Mouse (Mus musculus): ENCODE data around the gene Nkx2-5. TPM values are rescaled to one million over a fixed set of nuclear protein-coding genes. Genes with fewer than 3 reads are reported as not detected.

Gene Nkx2-5
- polyA plus RNA-seq (2015; fragmentation: Nextera tagmentation; extraction: Ambion mirVana) = not detected in 2 replicates

- DNase-seq (ENCODE audit: low spot score) = no peak
Measured at GRCm38 (mm10) chr17:26844909-26845148, at the start of gene Nkx2-5. TSS of gene Nkx2-5 (minus strand) at chr17:26845009.

- DNase-seq (ENCODE audit: low spot score) = peak; percentile 28
Measured at GRCm38 (mm10) chr17:26894342-26894741, 49.5 kb upstream of the Nkx2-5 start.

- DNase-seq (ENCODE audit: low spot score) = no peak
Measured at GRCm38 (mm10) chr17:26893492-26893891, 48.7 kb upstream of the Nkx2-5 start.

- no peak for DNase-seq (ENCODE audit: low spot score)
Measured at GRCm38 (mm10) chr17:26892635-26893375, 48.0 kb upstream of the Nkx2-5 start.

GRCm38 (mm10) chr17:26887926-26888325 is 43.1 kb upstream of the Nkx2-5 start:
- DNase-seq (ENCODE audit: low spot score) = no peak

- peak; percentile 83 for DNase-seq (ENCODE audit: low spot score)
Measured at GRCm38 (mm10) chr17:26886047-26886749, 41.4 kb upstream of the Nkx2-5 start.

- DNase-seq (ENCODE audit: low spot score) = peak; percentile 67
Measured at GRCm38 (mm10) chr17:26884995-26885926, 40.5 kb upstream of the Nkx2-5 start.

GRCm38 (mm10) chr17:26883585-26883984 is 38.8 kb upstream of the Nkx2-5 start:
- no peak for DNase-seq (ENCODE audit: low spot score)

GRCm38 (mm10) chr17:26882706-26883105 is 37.9 kb upstream of the Nkx2-5 start:
- DNase-seq (ENCODE audit: low spot score) = no peak

- no peak for DNase-seq (ENCODE audit: low spot score)
Measured at GRCm38 (mm10) chr17:26879235-26879634, 34.4 kb upstream of the Nkx2-5 start.

- DNase-seq (ENCODE audit: low spot score) = no peak
Measured at GRCm38 (mm10) chr17:26877927-26878326, 33.1 kb upstream of the Nkx2-5 start.

GRCm38 (mm10) chr17:26874542-26874941 is 29.7 kb upstream of the Nkx2-5 start:
- DNase-seq (ENCODE audit: low spot score) = no peak

GRCm38 (mm10) chr17:26873502-26873901 is 28.7 kb upstream of the Nkx2-5 start:
- no peak for DNase-seq (ENCODE audit: low spot score)

- no peak for DNase-seq (ENCODE audit: low spot score)
Measured at GRCm38 (mm10) chr17:26872870-26873269, 28.1 kb upstream of the Nkx2-5 start.

GRCm38 (mm10) chr17:26868756-26869155 is 23.9 kb upstream of the Nkx2-5 start:
- DNase-seq (ENCODE audit: low spot score) = no peak

GRCm38 (mm10) chr17:26865156-26865555 is 20.3 kb upstream of the Nkx2-5 start:
- no peak for DNase-seq (ENCODE audit: low spot score)

- DNase-seq (ENCODE audit: low spot score) = no peak
Measured at GRCm38 (mm10) chr17:26864343-26864742, 19.5 kb upstream of the Nkx2-5 start.

- DNase-seq (ENCODE audit: low spot score) = no peak
Measured at GRCm38 (mm10) chr17:26861793-26862192, 17.0 kb upstream of the Nkx2-5 start.

GRCm38 (mm10) chr17:26861383-26861782 is 16.6 kb upstream of the Nkx2-5 start:
- no peak for DNase-seq (ENCODE audit: low spot score)

GRCm38 (mm10) chr17:26860906-26861305 is 16.1 kb upstream of the Nkx2-5 start:
- DNase-seq (ENCODE audit: low spot score) = no peak

GRCm38 (mm10) chr17:26852262-26852661 is 7.5 kb upstream of the Nkx2-5 start:
- no peak for DNase-seq (ENCODE audit: low spot score)

- no peak for DNase-seq (ENCODE audit: low spot score)
Measured at GRCm38 (mm10) chr17:26851136-26851460, 6.3 kb upstream of the Nkx2-5 start.

All from thymus, postnatal 0 days (tissue).